Mouse (Mus musculus) ovary, adult 18-20 months (tissue): ENCODE data around the gene Slc41a1.
A peak's percentile ranks its signal among the peaks of the same experiment; 100 is the strongest.
"Not testable (repeated sequence)": the region's sequence is repeated elsewhere in the genome, so short reads cannot be mapped to it uniquely, and the experiment has no call there.

Experiments
- DNase-seq: peaks from one replicate; pipeline ENCODE4 v3.0.0; 2022; ENCODE audit warnings: low spot score, mixed read lengths

Slc41a1 gene

DNA sequence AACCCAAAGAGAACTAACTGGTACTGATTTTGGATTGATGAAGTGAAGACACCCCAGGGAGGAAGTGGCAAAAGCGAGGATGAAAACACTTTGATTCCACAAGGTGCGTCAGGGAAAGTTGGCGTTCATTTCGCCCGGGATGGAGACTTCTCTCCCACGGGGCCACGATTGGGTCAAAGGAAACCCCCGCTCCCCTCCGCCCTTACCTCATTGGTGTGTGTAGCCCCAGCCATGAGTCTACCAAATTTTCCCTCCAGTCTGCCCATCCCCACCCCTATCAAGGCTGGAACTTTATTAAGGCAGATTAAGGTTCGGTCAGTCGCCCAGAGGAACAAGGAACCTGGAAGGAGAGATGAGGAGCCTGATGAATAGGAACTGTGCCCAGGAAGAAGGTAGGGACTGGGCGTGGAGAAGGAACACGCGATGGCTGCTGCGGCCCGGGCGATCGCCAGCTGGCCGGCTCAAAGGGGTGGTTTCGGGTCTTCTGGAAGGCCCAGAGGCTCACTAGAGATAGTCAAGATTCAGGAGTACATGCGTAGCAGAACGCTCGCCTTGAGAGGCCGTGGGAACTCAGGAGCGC, at the start of gene Slc41a1:
TSS of gene Slc41a1 (plus strand) at position 287 of the 580 bp plus-strand sequence.
- no peak for DNase-seq

DNA sequence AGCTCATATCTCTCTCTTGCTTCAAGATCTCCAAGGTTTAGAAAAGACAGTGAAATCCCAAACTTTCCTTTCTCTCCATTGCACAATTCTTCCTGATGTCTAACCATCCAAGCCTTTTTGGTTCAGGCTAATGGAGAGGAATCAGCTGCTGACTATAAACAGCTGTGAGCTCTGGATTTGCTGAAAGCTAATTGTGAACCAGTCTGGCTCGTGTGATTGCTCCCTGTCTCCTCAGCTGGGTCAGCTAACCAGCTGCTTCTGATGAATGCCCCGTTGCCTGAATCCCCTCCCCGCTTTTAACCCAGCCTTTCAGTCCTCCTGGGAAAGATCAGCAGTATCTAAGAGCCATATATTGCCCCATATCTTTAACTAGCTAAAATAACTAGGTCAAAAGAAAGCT, 32.7 kb upstream of the Slc41a1 start:
- no peak for DNase-seq

DNA sequence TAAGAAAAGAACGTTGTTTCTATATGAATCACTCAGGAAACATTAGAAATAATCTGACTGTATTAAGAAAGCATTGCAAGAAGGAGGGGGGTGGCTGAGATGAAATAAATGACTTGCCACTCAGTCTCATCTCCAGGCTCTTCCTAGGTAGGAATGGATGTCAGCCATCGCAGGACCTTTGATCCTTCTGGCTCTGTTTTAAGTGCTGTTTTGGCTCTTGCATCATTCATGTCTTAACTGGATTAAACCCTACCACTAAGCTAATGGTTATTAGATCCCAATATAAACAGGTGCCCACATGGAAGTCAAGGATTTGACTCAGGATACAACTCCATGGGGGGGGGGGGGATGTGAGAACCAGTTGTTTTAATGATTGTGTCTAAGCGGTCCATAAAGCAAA, 32.1 kb upstream of the Slc41a1 start:
- no peak for DNase-seq

DNA sequence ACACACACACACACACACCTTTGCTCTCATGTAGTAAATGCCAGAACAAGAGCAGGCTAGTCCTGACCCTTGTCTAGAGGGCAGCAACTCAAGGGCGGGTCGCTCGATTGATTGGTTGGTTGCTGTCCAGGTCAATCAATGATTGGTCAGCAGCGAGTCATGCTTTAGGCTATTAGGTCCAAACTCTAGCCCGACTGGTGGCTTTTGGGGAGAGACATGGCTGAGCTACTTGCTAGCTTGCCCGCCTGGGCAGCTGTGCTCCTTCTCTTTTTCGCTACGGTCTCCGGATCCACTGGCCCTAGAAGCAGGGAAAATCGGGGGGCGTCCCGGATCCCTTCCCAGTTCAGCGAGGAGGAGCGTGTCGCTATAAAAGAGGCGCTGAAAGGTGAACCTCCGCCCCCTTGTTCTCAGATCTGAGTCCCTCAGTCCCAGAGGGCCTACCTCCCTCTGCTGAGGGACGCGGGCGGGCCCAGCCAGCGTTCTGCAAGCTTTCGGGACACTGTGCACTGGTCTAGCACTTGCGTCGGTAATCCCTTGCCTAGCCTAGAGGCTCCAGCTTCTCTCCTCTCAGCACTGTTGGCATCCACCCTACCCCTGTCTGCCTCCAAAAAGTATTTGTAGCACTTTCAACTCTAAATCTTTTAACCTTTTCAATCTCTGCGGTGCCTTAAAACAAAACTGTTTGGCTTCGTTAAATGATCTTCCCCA, 29.9 kb upstream of the Slc41a1 start, which contains the start of gene Pm20d1:
TSS of gene Pm20d1 (plus strand) at position 180 of the 708 bp plus-strand sequence.
- peak; percentile 30 for DNase-seq

DNA sequence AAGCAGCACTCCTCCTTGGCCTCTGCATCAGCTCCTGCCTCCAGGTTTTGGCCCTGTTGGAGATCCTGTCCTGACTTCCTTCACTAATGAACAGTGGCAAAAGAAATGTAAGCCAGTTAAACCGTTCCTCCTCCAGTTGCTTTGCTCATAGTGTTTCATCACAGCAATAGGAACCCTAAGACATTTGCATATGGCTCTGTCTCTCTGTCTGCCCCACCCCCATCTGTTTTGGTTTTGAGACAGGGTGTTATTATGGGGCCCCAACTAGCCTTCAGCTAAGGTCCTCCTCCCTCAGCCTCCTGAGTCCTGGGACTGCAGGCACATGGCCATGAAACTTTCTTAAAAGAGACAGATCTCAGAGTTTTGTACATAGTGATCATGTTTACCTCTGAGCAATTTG, 27.3 kb upstream of the Slc41a1 start:
- DNase-seq: no peak

DNA sequence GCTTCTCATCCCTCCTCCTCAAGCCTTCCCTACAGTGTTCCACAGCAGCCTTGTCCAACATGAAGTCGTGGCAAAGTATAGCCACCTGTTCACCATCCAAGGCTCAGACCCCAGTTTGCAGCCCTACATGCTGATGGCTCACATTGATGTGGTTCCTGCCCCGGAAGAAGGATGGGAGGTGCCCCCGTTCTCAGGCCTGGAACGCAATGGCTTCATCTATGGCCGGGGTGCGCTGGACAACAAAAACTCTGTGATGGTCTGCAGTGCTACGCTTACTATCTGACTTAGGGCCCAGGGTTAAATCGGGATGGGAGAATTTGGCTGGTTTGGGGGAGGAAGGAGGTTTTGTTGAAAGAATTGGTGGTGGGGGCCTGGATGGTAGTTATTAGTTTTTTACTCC, 26.2 kb upstream of the Slc41a1 start:
- no peak for DNase-seq

GRCm38 (mm10) chr1:131802652-131803051, 24.6 kb upstream of the Slc41a1 start:
- no peak for DNase-seq

DNA sequence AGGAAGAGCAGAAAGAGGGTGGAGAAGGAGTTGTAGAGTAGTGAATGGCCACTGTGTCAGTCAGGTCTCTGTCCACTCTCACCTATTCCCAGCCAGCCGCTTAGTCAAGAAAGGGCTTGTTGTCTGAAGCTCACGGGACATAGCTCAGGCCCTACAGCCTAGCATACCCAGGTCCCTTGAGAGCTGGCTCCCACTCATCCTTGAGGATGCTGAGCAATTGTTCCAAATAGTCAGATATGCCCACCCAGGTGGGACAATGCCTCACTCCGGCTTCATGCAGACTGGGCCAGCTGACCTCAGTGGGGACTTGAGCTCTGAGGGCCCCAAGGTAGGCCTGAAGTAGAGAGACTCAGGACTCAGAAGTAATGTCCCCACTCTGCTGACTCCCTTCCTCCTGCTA, 23.1 kb upstream of the Slc41a1 start:
- DNase-seq: no peak

GRCm38 (mm10) chr1:131808986-131809385, 18.3 kb upstream of the Slc41a1 start:
- DNase-seq: no peak

DNA sequence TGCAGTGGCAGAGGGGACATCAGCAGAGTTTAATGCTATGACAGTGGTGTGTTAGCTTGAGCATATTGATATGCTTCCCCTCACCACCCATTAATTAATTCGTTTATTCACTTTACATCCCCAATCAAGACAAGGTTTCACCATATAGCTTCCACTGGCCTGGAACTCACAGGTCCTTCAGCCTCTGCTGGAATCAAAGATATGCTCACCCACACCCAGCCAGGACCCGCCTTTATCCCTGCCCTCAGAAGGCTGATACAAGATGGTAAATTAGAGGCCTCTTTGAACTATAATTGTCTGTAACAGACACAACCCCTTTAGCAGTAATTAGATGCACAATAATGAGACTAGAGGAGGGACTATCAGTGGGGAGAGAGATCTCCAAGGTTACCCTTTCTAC, 17.6 kb upstream of the Slc41a1 start:
- no peak for DNase-seq

GRCm38 (mm10) chr1:131811393-131811792, 15.9 kb upstream of the Slc41a1 start:
- DNase-seq: no peak

- DNase-seq: no peak
Measured at GRCm38 (mm10) chr1:131812006-131812405, 15.3 kb upstream of the Slc41a1 start.

GRCm38 (mm10) chr1:131812631-131813295, 14.5 kb upstream of the Slc41a1 start:
- DNase-seq: no peak

DNA sequence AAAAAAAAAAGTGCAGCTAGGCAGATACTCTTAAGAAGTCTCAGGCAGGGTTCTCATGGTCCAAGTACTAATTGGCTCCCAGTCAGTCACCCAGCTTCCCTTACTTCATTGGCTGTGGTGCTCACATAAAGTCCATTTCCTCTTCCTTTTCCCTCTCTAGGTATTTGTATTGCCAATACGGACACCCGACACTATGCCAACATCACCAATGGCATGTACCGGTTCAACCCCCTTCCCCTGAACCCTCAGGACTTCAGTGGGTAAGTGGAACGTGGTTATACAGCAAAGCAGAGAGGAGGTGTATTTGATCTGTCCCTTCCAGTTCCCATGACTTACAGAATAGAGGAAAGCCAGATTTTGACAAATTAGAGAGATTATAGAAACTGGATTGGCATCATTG, 13.6 kb upstream of the Slc41a1 start:
- no peak for DNase-seq

DNA sequence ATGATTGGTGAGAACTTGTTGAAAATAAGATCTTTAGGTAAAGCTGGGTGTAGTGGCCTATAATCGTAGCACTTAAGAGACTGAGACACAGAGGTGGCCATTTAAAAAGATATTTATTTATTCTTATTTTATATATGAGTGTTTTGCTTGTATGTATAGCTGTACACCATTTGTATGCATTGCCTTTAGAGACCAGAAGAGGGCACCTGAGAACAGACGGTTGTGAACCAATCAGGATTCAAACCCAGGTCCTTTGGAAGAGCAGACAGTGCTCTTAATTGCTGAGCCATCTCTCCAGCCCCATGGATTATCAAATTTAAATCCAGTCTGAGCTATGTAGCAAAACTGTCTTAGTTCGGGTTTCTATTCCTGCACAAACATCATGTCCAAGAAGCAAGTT, 13.1 kb upstream of the Slc41a1 start:
- DNase-seq: no peak

DNA sequence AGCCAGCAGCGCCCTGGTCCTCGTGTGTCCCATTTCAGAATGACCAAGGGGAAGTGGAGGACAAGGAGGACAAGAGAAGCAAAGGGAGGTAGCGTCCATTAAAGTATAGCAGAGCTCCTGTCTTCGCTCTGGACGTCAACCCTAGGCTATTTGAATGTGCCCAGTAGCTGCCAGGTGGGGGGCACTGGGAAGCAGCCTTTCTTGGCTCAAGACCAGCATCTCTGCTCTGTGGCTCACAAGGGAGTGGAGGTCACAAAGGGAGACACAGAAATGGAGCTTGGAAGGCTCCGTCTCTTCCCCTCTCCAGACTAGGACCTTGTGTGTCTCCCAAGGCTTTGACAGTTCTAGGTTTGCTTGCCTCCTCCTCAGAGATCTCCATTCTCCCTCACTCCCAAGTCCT, 10.4 kb upstream of the Slc41a1 start:
- no peak for DNase-seq

GRCm38 (mm10) chr1:131820353-131820752, 6.9 kb upstream of the Slc41a1 start:
- not testable (repeated sequence) for DNase-seq

- DNase-seq: no peak
Measured at GRCm38 (mm10) chr1:131820887-131821328, 6.4 kb upstream of the Slc41a1 start.

- DNase-seq: no peak
Measured at GRCm38 (mm10) chr1:131822292-131822691, 5.0 kb upstream of the Slc41a1 start.

DNA sequence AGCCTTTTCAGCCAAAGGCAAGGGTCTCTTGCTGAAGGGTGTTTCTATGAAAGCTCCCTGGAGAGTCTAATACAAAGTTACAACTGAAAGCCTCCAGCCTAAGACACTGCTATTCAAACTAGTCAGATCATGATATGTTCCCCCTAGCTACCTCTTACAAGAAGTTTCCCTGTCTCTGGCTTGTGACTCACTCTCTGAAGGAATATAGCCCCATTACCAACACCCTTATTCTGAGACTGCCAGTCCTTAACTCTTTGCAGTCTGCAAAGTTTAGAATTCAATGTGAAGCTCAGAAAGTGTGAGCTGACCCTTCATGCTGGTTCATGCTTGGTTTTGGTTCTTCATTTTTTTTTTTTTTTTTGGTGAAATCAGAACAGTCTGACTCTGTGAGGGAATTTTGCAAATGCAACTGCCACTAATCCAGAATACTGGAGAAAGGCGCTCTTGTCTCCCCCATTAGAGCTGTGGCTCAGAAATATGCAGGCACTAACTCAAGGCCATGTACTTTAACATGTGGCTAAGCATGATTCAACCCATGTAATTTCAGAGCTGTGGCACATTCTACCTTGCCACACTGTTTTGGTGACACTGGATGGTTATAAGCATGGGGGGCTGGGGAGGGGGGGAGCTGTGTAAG, 4.3 kb upstream of the Slc41a1 start:
- no peak for DNase-seq

- no peak for DNase-seq
Measured at GRCm38 (mm10) chr1:131823563-131823962, 3.7 kb upstream of the Slc41a1 start.

- DNase-seq: no peak
Measured at GRCm38 (mm10) chr1:131824528-131825181, 2.6 kb upstream of the Slc41a1 start.
